Mouse (Mus musculus) limb, embryonic 10.5 days (tissue): ENCODE data around the gene Immp2l. TPM values are rescaled to one million over a fixed set of nuclear protein-coding genes. Genes with fewer than 3 reads are reported as not detected.

ENCODE experiments used
- DNase-seq: peaks from one replicate; pipeline ENCODE4 v3.0.0-alpha.2; 2017; ENCODE audit warnings: low spot score
- H3K27ac ChIP-seq: fragments of 300-500 bp; sonication (generic); 2 replicates; pipeline ENCODE4 v1.5.1; 2016; ENCODE audit warnings: mild to moderate bottlenecking
- H3K27me3 ChIP-seq: fragments of 300-500 bp; sonication (generic); 2 replicates; pipeline ENCODE4 v1.6.1; 2016; ENCODE audit warnings: low read depth, mild to moderate bottlenecking; ENCODE audit not compliant: poor library complexity, severe bottlenecking
- H3K36me3 ChIP-seq: fragments of 300-500 bp; sonication (generic); 2 replicates; pipeline ENCODE4 v1.6.1; 2016; ENCODE audit warnings: mild to moderate bottlenecking, moderate library complexity
- H3K4me1 ChIP-seq: fragments of 300-500 bp; sonication (generic); 2 replicates; pipeline ENCODE4 v1.6.1; 2016
- H3K4me3 ChIP-seq: fragments of 300-500 bp; sonication (generic); 2 replicates; pipeline ENCODE4 v1.5.1; 2016; ENCODE audit warnings: mild to moderate bottlenecking, moderate library complexity
- H3K9me3 ChIP-seq: fragments of 300-500 bp; sonication (generic); replicated peaks from 2 replicates; pipeline ENCODE4 v1.6.1; 2016; ENCODE audit warnings: mild to moderate bottlenecking
- whole genome bisulfite sequencing: fragments of 180-500 bp; shearing (Covaris S2); methylation state at CpG from one replicate; pipeline ENCODE4 v1.1.7; 2016; 5-methylcytosine and 5-hydroxymethylcytosine counted together
- polyA plus RNA-seq: library from polyadenylated mRNA; unstranded; fragments of >200 nt; fragmentation: Nextera tagmentation; extraction: Ambion mirVana; gene quantifications from 2 replicates; pipeline ENCODE4 v1.2.1, GENCODE M21; 2016

Gene Immp2l
- polyA plus RNA-seq, 1 experiment from 2014 or later: 8.5 TPM

DNA sequence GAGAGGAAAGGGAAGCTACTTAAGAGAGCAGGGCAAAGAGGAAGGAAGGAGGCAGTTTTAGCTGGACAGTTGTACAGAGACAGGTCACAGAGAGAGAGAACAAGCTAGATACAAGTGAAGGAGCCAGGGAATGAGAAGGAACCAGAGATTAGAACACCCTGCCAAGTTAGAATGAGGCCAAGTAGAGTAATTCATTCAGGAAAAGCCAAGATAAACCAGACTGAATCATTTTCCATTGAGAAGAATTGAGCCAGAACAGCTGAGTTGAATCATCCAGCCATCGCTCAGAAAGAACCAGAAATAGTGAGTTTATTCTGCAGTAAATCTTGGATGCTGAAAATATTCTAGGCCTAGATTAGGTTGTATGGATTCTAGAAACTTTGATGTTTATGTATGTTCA, 1.4 kb upstream of the Immp2l start:
- Histone ChIP-seq H3K27me3 (no peaks in the 10 kb centered on the region), H3K4me3 (no peak overlapping the region), H3K36me3 (no peaks in the 10 kb centered on the region), H3K4me1 (peaks cover 6% of the 10 kb centered on the region; the same call in 1 of the 2 replicates), H3K27ac (no peak overlapping the region), H3K9me3 (no peaks in the 10 kb centered on the region)
- WGBS: 93% methylated on average over 1 of the region's 1 CpGs
- DNase-seq: no peak

DNA sequence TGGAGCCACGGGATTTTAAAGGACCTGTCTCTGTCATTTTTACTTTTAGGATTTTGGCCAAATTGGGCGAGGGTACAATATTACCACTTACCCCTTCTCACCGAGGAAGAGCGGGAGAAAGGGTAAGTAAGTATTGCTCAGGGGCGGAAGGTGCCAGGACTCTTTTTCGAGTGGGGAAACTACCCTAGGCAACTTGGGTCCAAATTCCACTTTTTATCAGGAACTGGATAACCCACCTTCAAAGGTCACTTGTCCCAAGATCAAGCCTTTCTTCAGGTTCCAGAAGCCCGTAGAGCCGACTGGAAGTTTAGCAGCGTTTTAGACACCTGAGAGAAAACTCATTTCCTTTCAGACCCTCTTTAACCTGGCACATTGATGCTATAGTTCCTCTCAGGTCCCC, 622 bp downstream of the Immp2l start:
- DNase-seq: peak; percentile 31
- 15% methylated on average over 9 of the region's 9 CpGs for WGBS
- Histone ChIP-seq H3K27me3 (no peaks in the 10 kb centered on the region), H3K36me3 (no peaks in the 10 kb centered on the region), H3K9me3 (no peaks in the 10 kb centered on the region), H3K4me3 (peak overlapping the region; percentile 77), H3K27ac (peak overlapping the region; percentile 90), H3K4me1 (peaks cover 6% of the 10 kb centered on the region; the same call in 1 of the 2 replicates)

DNA sequence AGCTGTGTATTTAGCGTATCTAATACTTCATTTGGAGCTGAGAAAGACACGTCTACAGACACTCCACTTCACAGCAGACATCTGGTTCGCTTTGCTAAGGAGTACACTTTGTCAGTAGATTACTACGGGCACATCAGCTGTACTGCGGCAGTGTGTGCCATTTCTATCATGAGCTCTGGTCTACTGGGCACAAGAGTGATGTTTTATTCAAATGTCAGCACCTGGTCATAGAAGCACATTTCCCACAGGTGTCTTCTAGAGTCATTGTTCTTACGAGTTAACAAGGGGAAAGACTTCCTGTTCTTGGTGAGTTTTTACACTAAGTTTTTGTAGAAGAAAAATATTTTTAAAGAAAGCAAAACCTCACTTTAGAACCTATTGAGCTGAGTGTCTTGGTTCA, 3.6 kb downstream of the Immp2l start:
- H3K27ac ChIP-seq: no peak overlapping the region
- H3K4me3 ChIP-seq: no peak overlapping the region
- DNase-seq: no peak
- no peaks in the 10 kb centered on the region for H3K27me3 ChIP-seq
- no peaks in the 10 kb centered on the region for H3K9me3 ChIP-seq
- no peaks in the 10 kb centered on the region for H3K36me3 ChIP-seq
- WGBS: 93% methylated on average over 6 of the region's 6 CpGs
- peaks cover 6% of the 10 kb centered on the region; the same call in 1 of the 2 replicates for H3K4me1 ChIP-seq

DNA sequence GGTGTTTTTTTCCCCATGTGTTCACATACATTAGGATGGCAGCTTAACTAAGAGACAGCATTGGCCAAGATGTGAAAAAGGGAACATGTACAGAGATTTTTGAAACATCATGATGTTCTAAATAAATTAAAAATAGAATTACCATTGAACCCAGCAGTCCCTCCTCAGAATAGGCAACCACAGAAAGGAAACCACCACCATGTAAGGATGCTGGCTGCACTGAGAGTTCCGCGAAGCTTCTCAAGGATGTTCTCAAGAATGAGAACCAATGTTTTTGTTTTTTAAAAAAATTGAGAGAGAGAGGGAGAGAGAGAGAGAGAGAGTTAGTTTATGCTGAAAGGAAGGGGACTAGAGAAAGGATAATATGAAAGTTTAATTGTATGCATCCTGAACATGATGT, 7.2 kb downstream of the Immp2l start:
- Histone ChIP-seq H3K9me3 (no peaks in the 10 kb centered on the region), H3K4me1 (no peaks in the 10 kb centered on the region), H3K27ac (no peak overlapping the region), H3K36me3 (0 out of 2 replicates have a peak, but pooled peaks cover 3% of the 10 kb centered on the region), H3K27me3 (no peaks in the 10 kb centered on the region), H3K4me3 (no peak overlapping the region)
- DNase-seq: no peak
- WGBS: 98% methylated on average over 2 of the region's 2 CpGs

DNA sequence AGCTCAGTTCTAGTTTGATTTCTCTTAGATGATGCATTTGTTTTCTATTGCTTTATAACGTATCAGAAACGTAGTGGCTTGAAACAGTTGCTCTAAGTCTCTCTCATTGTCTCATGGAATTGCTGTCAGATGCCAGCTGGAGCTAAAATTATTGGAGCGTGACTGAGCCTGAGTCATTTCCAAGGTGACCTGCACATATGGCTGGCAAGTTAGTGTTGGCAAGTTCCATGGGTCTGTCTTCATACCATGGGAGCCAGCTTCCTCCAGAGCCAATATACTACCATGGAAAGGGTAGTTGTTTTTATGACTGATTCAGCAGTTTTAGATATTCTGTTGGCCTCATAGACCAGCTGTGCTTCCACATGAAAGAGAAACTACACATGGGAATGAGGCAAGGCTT, 9.3 kb downstream of the Immp2l start:
- Histone ChIP-seq H3K9me3 (no peaks in the 10 kb centered on the region), H3K4me1 (no peaks in the 10 kb centered on the region), H3K27me3 (no peaks in the 10 kb centered on the region), H3K27ac (no peak overlapping the region), H3K36me3 (0 out of 2 replicates have a peak, but pooled peaks cover 3% of the 10 kb centered on the region), H3K4me3 (no peak overlapping the region)
- DNase-seq: no peak
- WGBS: 96% methylated on average over 3 of the region's 3 CpGs

DNA sequence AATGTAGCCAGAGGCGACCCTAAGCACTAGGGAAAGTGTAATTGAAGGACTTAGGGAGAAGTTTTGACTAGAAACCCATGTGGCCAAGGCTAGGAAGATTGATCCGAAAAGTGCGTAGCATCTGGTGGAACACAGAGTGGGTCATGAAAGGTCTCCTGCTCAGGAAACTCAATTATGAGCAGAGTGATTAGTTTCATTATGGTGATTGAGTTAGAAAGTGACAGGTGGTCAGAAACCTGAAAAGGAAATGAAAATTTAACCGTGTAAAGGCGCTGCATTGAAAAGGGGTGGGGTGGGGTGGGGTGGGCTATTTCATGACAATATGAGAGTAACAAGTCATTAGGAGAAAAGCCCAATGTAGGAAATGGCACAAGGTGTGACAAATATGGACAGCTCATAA, 15.9 kb downstream of the Immp2l start:
- DNase-seq: no peak
- no peaks in the 10 kb centered on the region for H3K36me3 ChIP-seq
- H3K27me3 ChIP-seq: no peaks in the 10 kb centered on the region
- no peaks in the 10 kb centered on the region for H3K9me3 ChIP-seq
- 65% methylated on average over 5 of the region's 5 CpGs for WGBS
- H3K4me3 ChIP-seq: no peak overlapping the region
- H3K4me1 ChIP-seq: peaks cover 3% of the 10 kb centered on the region; the same call in 1 of the 2 replicates
- no peak overlapping the region for H3K27ac ChIP-seq

DNA sequence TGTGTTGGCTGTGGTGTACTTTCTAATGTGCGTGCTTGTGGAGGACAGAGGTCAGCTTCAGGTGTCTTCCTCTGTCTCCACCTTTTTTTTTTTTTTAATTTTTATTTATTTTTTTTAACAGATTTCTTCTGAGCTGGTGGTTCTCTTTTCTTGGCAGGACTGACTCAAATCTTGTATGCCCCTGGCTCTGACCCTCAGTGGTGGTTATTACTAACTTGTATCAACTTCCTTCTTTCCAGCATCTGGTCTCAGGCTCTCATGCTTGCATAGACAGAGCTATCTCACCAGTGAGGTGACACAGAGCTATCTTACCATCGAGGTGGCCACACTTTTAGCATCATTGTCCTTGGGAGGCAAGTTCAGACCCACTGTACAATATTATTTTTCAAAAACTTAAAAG, 17.8 kb downstream of the Immp2l start:
- H3K27ac ChIP-seq: no peak overlapping the region
- H3K9me3 ChIP-seq: no peaks in the 10 kb centered on the region
- no peaks in the 10 kb centered on the region for H3K27me3 ChIP-seq
- WGBS: 86% methylated on average over 2 of the region's 2 CpGs
- no peak overlapping the region for H3K4me3 ChIP-seq
- no peaks in the 10 kb centered on the region for H3K36me3 ChIP-seq
- H3K4me1 ChIP-seq: peaks cover 3% of the 10 kb centered on the region; the same call in 1 of the 2 replicates
- no peak for DNase-seq

DNA sequence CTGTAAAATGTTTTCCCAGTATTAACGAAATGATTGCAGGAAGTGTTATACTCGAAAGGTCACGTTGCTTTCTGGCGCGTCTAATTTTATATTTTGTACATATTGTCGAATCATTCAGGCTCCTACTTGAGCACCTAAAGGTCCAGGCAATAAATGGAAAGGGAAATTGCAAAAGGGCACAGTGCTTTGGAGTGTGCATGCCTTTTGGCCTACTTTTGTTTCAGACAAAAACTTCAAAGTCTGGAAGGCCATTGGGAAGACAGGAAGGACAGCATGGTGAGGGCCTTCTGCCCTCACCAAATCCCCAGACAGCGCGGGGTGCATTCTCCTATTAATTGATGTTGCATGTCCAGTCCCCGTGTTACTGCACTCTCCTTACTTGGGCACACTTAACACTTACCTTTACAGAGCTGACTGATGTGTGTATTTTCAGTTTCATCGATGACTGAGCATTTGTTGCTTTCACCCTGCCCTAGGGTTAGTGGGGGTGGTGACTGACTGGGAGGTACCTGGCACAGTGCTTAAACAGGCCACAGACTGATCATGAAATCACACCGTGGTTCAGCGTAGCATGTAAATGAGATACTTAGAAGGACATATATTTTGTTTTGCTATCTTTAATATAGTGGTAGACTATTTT, 20.7 kb downstream of the Immp2l start:
- WGBS: 90% methylated on average over 12 of the region's 12 CpGs
- H3K4me1 ChIP-seq: peaks cover 2% of the 10 kb centered on the region; the same call in 1 of the 2 replicates
- H3K27ac ChIP-seq: no peak overlapping the region
- H3K9me3 ChIP-seq: no peaks in the 10 kb centered on the region
- H3K4me3 ChIP-seq: no peak overlapping the region
- DNase-seq: no peak
- H3K27me3 ChIP-seq: no peaks in the 10 kb centered on the region
- no peaks in the 10 kb centered on the region for H3K36me3 ChIP-seq

DNA sequence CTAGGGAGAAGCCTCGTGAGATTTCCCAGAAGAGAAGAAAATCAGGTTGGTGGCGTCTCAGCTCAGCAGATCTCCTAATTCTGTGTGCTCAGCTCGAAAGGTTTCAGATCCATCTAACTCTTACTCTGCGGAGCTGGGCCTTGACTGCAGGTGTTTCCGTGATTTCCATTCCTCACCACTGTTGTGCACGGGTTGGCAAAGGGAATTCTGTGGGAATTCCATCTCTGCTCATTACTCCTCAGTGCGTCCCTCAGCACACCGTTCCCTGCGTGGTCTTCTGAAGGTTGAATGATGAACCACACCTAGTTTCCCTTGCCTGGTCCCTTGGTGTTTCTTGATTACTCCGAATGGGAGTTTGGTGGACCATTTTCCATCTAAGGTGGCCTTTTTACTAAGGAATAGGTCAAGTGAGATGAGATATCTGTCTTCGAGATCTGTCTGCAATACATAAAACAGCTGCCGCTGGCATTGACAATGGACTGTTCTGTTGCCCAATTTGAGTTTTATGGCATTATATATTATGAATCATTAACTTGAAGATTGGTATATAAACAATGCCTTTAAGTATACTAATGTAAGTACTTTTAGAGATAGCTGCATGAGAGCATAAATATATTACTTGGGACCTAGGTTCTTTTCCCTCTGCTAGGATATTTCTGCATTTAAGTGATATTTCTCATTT, 23.3 kb downstream of the Immp2l start:
- no peak overlapping the region for H3K4me3 ChIP-seq
- no peaks in the 10 kb centered on the region for H3K27me3 ChIP-seq
- no peak for DNase-seq
- no peaks in the 10 kb centered on the region for H3K9me3 ChIP-seq
- no peak overlapping the region for H3K27ac ChIP-seq
- WGBS: 93% methylated on average over 12 of the region's 12 CpGs
- no peaks in the 10 kb centered on the region for H3K4me1 ChIP-seq
- no peaks in the 10 kb centered on the region for H3K36me3 ChIP-seq

DNA sequence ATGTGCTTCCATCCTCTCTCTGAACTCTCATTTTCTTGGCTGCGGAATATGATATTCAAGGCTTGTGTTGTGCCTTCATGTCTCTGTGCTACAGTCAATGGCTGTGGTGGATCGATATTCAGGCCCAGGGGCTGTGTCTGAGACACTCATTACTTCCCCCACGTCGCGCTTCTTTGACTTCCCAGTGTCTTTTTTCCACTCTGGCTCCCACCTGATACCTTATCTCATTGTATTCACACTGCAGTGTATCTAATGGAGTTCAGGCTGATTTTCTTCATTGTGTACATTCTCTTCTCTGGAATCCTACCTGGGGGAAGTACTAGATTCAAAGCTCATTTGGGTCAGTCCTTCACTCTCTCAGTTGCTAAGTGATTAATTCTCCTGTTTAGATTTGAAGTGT, 27.1 kb downstream of the Immp2l start:
- Histone ChIP-seq H3K27me3 (no peaks in the 10 kb centered on the region), H3K4me1 (no peaks in the 10 kb centered on the region), H3K4me3 (no peak overlapping the region), H3K9me3 (no peaks in the 10 kb centered on the region), H3K27ac (no peak overlapping the region), H3K36me3 (no peaks in the 10 kb centered on the region)
- 93% methylated on average over 5 of the region's 5 CpGs for WGBS
- no peak for DNase-seq

DNA sequence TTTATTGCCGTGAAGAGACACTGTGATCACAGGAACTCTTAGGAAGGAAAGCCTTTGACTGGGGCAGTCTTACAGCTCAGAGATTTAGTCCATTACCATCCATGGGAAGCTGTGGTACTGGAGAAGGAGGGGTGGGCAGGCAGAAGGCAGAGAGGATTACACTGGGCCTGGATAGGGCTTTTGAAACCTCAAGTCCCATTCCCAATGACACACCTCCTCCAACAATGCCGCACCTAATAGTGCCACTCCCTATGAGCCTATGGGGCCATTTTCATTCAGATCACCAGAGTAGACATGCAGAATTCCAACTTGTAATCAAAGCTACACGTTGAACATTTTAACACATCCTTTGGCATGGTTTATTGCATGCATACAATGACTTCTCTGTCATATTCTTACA, 29.0 kb downstream of the Immp2l start:
- 80% methylated on average over 3 of the region's 3 CpGs for WGBS
- no peaks in the 10 kb centered on the region for H3K27me3 ChIP-seq
- no peaks in the 10 kb centered on the region for H3K36me3 ChIP-seq
- no peak overlapping the region for H3K27ac ChIP-seq
- no peak for DNase-seq
- H3K4me1 ChIP-seq: no peaks in the 10 kb centered on the region
- H3K9me3 ChIP-seq: no peaks in the 10 kb centered on the region
- no peak overlapping the region for H3K4me3 ChIP-seq

DNA sequence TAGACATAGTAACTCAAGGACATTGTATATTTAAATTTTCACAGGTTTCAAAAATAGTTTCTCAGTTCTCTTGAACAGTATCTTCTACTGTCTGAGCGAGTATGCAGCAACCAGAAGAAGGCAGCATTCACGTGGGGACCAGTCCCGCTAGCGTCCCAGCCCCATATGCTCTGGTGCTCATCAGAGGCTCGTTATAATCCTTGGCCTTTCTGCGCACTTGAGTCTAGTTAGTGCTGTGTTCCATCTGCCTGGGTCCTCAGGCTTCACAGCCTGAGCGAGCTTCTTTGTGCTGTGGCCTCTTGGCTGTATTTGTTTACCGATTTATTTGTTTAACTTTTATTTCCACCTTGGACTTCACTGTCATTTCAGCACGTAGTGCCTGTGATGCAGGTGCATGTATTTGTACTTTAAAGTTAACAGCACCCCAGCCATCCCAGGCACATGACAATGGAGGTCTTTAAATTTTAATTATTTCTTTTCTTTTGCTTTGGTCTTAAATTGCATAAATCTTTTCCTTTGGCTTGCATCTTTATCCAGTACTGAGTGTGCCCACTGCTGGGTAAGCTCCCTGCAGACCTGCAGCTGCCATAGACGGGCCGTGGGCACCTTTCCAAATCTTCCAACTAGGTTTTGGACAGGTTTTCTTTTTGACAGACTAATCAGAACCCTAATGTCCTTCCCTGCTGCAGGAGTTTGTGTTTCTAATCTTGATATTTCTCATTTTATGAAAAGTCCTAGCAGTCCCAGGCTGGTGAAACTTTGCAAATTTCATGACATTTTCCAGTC, 30.3 kb downstream of the Immp2l start:
- Histone ChIP-seq H3K9me3 (no peaks in the 10 kb centered on the region), H3K27me3 (no peaks in the 10 kb centered on the region), H3K4me3 (no peak overlapping the region), H3K27ac (no peak overlapping the region), H3K36me3 (no peaks in the 10 kb centered on the region), H3K4me1 (no peaks in the 10 kb centered on the region)
- no peak for DNase-seq
- 84% methylated on average over 11 of the region's 11 CpGs for WGBS

DNA sequence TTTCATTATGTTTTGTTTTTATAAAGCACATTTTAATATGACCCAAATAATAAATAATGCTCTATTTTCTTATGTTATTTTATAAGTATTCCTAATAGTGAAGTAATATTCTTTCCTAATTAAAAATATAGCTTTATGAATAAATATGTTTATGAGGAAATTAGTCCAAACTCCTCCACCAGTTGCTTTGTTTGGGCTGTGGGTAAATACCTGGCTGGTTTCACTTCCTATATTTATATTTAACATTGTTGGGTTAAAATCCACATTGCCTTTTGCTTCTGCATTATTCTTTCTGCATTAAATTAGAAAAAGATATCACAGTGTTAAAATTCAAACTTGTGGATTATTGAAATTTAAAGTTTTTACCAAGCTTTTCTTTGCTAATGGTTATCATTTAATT, 32.1 kb downstream of the Immp2l start:
- no peak for DNase-seq
- no peaks in the 10 kb centered on the region for H3K4me1 ChIP-seq
- no peak overlapping the region for H3K4me3 ChIP-seq
- no peaks in the 10 kb centered on the region for H3K36me3 ChIP-seq
- H3K27me3 ChIP-seq: no peaks in the 10 kb centered on the region
- H3K27ac ChIP-seq: no peak overlapping the region
- H3K9me3 ChIP-seq: no peaks in the 10 kb centered on the region
